Mouse (Mus musculus) lung, embryonic 15.5 days (tissue): ENCODE results near the gene Tmem62. TPM values are rescaled to one million over a fixed set of nuclear protein-coding genes. Genes with fewer than 3 reads are reported as not detected.

Experiments used
- ATAC-seq: fragments of 200-750 bp; cut with Nextera tagmentation; 2 replicates; pipeline ENCODE4 v1.8.0; 2017; ENCODE audit warnings: moderate number of reproducible peaks, borderline replicate concordance; ENCODE audit not compliant: low FRiP score, low TSS enrichment; ENCODE audit errors: extremely low read depth
- H3K27ac ChIP-seq: fragments of 300-500 bp; sonication (generic); 2 replicates; pipeline ENCODE4 v1.5.1; 2015; ENCODE audit warnings: moderate library complexity, mild to moderate bottlenecking, inconsistent platforms
- H3K27me3 ChIP-seq: fragments of 300-500 bp; sonication (generic); 2 replicates; pipeline ENCODE4 v1.6.1; 2015; ENCODE audit warnings: inconsistent platforms
- H3K36me3 ChIP-seq: fragments of 300-500 bp; sonication (generic); 2 replicates; pipeline ENCODE4 v1.6.1; 2015; ENCODE audit warnings: inconsistent platforms
- H3K4me1 ChIP-seq: fragments of 300-500 bp; sonication (generic); 2 replicates; pipeline ENCODE4 v1.6.1; 2015; ENCODE audit warnings: inconsistent platforms
- H3K4me2 ChIP-seq: fragments of 300-500 bp; sonication (generic); 2 replicates; pipeline ENCODE4 v1.6.1; 2015; ENCODE audit warnings: inconsistent platforms, mild to moderate bottlenecking, moderate library complexity
- H3K4me3 ChIP-seq: fragments of 300-500 bp; sonication (generic); 2 replicates; pipeline ENCODE4 v1.5.1; 2015; ENCODE audit warnings: mild to moderate bottlenecking, inconsistent platforms
- H3K9ac ChIP-seq: fragments of 300-500 bp; sonication (generic); 2 replicates; pipeline ENCODE4 v1.6.1; 2015; ENCODE audit warnings: inconsistent platforms
- H3K9me3 ChIP-seq: fragments of 300-500 bp; sonication (generic); 2 replicates; pipeline ENCODE4 v1.6.1; 2016; ENCODE audit warnings: inconsistent platforms
- WGBS: fragments of 180-500 bp; shearing (Covaris S2); methylation state at CpG from one replicate; pipeline ENCODE4 v1.1.7; 2015; 5-methylcytosine and 5-hydroxymethylcytosine counted together
- polyA plus RNA-seq: library from polyadenylated mRNA; unstranded; fragments of >200 nt; fragmentation: Nextera tagmentation; extraction: Ambion mirVana; gene quantifications from 2 replicates; pipeline ENCODE4 v1.2.1, GENCODE M21; 2015

Tmem62 gene
- polyA plus RNA-seq: 3.7 and 5.3 TPM in 2 replicates

DNA sequence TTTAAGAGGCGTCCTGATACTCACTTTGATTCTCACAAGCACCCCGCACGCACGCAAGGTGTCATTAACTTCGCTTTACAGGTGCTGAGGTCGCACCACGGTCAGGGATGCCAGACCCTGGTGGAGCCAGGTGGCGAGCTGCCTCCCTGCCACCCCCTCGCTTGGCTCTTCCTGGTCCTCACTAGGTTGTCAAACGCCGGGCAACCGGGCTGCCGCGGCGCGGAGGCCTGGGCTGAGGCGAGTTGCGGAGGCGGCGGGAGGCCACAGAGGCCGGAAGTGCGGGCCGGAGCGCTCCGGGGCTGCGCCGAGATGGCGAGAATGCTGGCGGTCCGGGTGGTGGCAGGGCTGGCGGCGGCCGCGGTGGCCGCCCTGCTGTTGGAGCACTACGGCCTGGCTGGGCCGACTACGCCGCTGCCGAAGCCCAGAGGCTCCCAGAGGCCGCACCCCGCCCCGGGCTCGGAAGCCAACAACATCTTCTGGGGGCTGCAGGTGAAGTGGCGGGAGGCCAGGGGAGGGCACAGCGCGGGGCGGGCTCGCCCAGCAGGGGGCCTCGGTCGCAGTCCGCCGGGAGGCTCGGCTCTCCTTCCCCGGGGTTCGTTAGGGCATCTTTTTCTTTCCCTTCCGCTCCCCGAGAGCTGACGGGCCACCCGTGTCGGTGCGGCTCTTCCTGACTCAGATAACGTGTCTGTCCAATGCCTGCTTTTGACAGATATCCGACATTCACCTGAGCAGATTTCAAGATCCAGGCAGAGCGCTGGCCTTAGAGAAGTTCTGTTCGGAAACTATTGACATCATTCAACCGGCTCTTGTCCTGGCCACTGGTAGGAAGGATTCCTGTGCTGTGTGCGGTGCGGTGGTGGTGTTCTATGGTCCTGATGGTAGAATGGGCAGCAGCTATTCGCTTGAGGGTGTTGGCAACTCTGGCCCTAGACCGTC is at the start of gene Tmem62:
Gene Tmem62 (plus strand): TSS at position 28 of the 936 bp plus-strand sequence.
- peak within 1 kb of the TSS; percentile 82 for H3K27ac ChIP-seq
- no peaks in the 10 kb centered on the region for H3K36me3 ChIP-seq
- H3K4me3 ChIP-seq: peak within 1 kb of the TSS; percentile 77
- H3K27me3 ChIP-seq: 0 out of 2 replicates have a peak, but pooled peaks cover 5% of the 10 kb centered on the region
- no peaks in the 10 kb centered on the region for H3K9me3 ChIP-seq
- peak within 1 kb of the TSS; percentile 79 for H3K9ac ChIP-seq
- WGBS: under 1% methylated on average over 67 of the region's 71 CpGs
- no peaks in the 10 kb centered on the region for H3K4me1 ChIP-seq
- peak; percentile 89 for ATAC-seq
- H3K4me2 ChIP-seq: peak within 1 kb of the TSS; percentile 96

DNA sequence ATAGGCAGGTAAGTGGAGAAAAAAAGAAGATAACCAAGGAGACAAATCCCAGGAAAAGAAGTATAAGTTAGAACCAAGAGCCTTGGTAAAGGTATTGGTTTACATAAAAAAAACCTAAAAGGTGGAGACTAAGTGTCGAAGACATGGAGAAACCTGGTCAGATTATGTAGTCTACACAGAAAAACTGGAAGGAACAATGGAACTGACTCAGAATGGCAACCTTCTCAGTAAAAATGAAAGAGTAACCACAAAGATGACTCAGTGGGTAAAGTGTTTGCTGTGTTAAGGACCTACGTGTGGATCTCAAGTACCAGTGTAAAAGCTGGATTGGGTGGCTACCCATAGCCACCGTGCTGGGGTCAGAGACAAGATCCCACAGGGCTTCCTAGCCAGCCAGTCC is 43.8 kb upstream of the Tmem62 start:
- Histone ChIP-seq H3K27ac (no peak overlapping the region), H3K27me3 (no peaks in the 10 kb centered on the region), H3K4me2 (no peak overlapping the region), H3K4me3 (no peak overlapping the region), H3K4me1 (no peaks in the 10 kb centered on the region), H3K36me3 (peaks cover 56% of the 10 kb centered on the region), H3K9me3 (no peaks in the 10 kb centered on the region), H3K9ac (no peak overlapping the region)
- WGBS: 85% methylated on average over 3 of the region's 3 CpGs
- ATAC-seq: no peak

DNA sequence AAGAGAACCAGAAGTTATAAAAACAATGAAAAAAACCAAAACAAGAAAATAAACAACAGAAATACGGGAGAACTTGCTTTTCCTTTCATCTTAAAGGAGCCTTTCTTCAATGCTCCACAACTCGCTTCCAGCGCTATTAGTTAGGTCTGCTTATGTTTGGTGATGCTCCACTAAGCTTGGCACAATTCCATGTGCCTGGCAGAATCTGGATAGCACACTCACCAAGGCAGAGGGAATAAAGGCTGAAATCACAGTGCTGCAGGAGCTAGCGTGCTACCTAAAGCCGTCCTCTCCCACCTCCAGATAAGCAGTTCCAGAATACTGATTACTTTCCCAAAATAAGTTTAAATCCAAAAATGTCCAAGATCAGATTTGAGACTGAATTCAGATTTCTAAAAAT is 25.6 kb upstream of the Tmem62 start:
- H3K4me2 ChIP-seq: no peak overlapping the region
- H3K36me3 ChIP-seq: peaks cover 43% of the 10 kb centered on the region
- no peak overlapping the region for H3K9ac ChIP-seq
- H3K4me3 ChIP-seq: no peak overlapping the region
- H3K27me3 ChIP-seq: no peaks in the 10 kb centered on the region
- 0 out of 2 replicates have a peak, but pooled peaks cover 4% of the 10 kb centered on the region for H3K4me1 ChIP-seq
- no peak overlapping the region for H3K27ac ChIP-seq
- ATAC-seq: no peak
- no peaks in the 10 kb centered on the region for H3K9me3 ChIP-seq
- WGBS: 63% methylated on average over 5 of the region's 5 CpGs

DNA sequence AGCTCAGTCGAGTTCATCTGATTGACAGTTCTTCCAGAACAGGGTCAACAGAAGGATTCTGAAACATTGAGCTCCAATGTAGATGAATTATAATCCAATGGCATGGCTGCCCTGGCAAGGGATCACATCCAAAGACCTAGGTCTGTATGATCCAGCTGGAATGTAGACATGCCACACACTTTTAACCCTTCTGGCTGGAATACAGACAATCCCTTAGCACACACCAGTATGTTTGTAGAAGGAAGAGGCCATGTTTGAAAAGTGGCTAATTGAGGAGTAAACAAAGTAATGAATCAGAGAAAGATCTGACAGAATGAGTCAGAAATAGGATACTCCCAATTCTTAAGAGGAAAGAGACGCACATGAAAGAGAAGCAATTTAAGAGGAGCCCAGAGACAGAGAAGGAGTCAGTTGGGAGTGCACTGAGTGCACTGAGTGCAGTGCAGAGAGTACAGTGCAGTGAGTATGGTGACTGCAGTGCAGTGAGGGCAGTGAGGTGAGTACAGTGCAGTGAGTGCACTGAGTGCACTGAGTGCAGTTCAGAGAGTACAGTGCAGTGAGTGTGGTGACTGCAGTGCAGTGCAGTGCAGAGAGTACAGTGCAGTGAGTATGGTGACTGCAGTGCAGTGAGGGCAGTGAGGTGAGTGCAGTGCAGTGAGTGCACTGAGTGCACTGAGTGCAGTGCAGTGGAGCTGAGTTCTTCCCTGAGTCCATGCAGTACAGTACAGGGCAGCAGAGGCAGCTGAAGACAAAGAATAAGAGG is 24.5 kb upstream of the Tmem62 start:
- Histone ChIP-seq H3K9ac (no peak overlapping the region), H3K4me2 (no peak overlapping the region), H3K36me3 (peaks cover 33% of the 10 kb centered on the region), H3K27ac (no peak overlapping the region), H3K4me1 (0 out of 2 replicates have a peak, but pooled peaks cover 4% of the 10 kb centered on the region), H3K27me3 (no peaks in the 10 kb centered on the region), H3K4me3 (no peak overlapping the region), H3K9me3 (no peaks in the 10 kb centered on the region)
- 32% methylated on average over 2 of the region's 2 CpGs for WGBS
- peak; percentile 62; the same call in 1 of the 2 replicates for ATAC-seq

DNA sequence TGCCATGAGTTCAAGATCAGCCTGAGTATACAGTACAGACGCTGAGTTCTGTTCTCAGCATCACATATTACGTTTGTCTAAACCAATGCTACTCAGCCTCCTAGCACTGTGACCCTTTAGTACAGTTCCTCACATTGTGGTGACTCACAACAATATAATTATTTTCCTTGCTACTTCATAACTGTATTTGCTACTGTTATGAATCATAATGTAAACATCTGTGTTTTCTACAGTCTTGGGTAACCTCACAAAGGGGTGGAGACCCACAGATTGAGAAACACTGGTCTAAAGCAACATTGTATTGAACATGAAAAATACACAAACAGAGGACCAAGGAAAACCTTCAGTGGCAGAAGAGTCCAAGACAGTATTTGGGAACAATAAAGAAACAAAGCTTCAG is 17.5 kb upstream of the Tmem62 start:
- H3K4me3 ChIP-seq: no peak overlapping the region
- H3K27me3 ChIP-seq: no peaks in the 10 kb centered on the region
- peaks cover 8% of the 10 kb centered on the region; the same call in 1 of the 2 replicates for H3K36me3 ChIP-seq
- H3K9me3 ChIP-seq: no peaks in the 10 kb centered on the region
- H3K27ac ChIP-seq: peak overlapping the region; percentile 65
- H3K4me2 ChIP-seq: no peak overlapping the region
- ATAC-seq: no peak
- no peak overlapping the region for H3K9ac ChIP-seq
- WGBS: 67% methylated on average over 2 of the region's 2 CpGs
- peaks cover 23% of the 10 kb centered on the region; the same call in 1 of the 2 replicates for H3K4me1 ChIP-seq

DNA sequence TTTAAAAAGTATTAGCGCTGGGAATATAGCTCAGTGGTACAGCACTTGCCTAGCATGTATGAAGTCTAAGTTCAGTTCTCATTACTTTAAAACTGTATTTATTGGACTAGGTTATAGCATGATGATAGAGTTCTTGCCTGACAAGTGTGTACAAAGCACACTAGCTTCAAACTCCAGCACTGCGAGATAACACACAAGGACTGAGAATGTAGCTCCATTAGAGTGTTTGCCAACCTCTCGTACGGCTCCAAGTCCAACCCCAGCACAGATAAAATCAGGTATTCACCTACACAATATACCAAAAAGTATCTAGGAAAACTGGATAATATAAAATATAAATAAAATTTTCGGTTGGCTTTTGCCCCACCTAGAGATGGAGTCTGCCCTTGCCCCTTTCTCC is 17.0 kb upstream of the Tmem62 start:
- H3K27ac ChIP-seq: peak overlapping the region; percentile 65
- no peak overlapping the region for H3K4me2 ChIP-seq
- H3K36me3 ChIP-seq: 0 out of 2 replicates have a peak, but pooled peaks cover 5% of the 10 kb centered on the region
- no peaks in the 10 kb centered on the region for H3K27me3 ChIP-seq
- WGBS: 67% methylated on average over 5 of the region's 5 CpGs
- no peak overlapping the region for H3K4me3 ChIP-seq
- no peaks in the 10 kb centered on the region for H3K9me3 ChIP-seq
- peaks cover 23% of the 10 kb centered on the region; the same call in 1 of the 2 replicates for H3K4me1 ChIP-seq
- ATAC-seq: peak; percentile 72; the same call in 1 of the 2 replicates
- no peak overlapping the region for H3K9ac ChIP-seq

DNA sequence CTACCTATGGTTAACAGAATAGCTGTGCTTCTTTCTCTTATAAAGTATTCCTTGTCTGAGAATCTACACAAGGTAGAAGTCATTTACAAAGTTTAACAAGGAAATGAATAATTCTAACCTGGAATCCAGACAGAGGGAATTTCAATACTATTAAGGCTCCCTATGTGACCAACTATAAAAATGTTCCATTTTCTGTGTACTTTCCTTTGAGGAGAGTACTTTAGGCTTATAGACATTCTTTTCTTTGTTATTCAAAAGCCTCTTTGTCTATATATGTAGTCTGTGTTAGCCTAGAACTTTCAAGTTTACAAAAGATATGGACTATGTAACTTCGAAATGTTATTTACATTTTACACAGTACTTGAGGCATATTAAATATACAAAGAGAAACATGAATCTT is 16.6 kb upstream of the Tmem62 start:
- no peaks in the 10 kb centered on the region for H3K27me3 ChIP-seq
- H3K4me3 ChIP-seq: no peak overlapping the region

DNA sequence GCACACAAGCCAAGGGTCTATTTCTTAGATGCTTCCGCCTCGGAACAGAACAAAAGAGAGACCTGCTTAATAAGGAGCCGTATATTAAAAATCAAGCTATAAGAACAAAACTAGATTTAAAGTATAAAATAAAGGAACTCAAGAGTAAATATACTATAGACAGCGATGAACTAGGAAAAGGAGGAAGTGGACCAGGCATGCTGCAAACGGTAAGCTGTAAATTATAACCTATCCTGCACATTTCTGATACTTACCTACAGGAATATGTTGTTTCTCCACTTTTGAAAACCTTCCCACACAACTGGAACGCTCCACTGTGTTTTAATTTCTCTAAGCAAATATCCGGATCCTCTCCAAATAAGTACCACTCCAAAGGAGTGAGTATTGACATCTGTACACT is 13.7 kb upstream of the Tmem62 start:
- H3K27ac ChIP-seq: no peak overlapping the region
- H3K4me1 ChIP-seq: peaks cover 30% of the 10 kb centered on the region; the same call in 1 of the 2 replicates
- ATAC-seq: no peak
- H3K9ac ChIP-seq: no peak overlapping the region
- H3K27me3 ChIP-seq: no peaks in the 10 kb centered on the region
- no peaks in the 10 kb centered on the region for H3K36me3 ChIP-seq
- 72% methylated on average over 7 of the region's 7 CpGs for WGBS
- H3K4me3 ChIP-seq: no peak overlapping the region
- no peak overlapping the region for H3K4me2 ChIP-seq
- no peaks in the 10 kb centered on the region for H3K9me3 ChIP-seq

More for the DNA sequence above, 16.6 kb upstream of the Tmem62 start:
- Histone ChIP-seq H3K9me3 (no peaks in the 10 kb centered on the region), H3K36me3 (0 out of 2 replicates have a peak, but pooled peaks cover under 1% of the 10 kb centered on the region), H3K4me2 (no peak overlapping the region), H3K9ac (no peak overlapping the region), H3K4me1 (peaks cover 23% of the 10 kb centered on the region; the same call in 1 of the 2 replicates), H3K27ac (peak overlapping the region; percentile 65)
- ATAC-seq: peak; percentile 62
- 48% methylated on average over 1 of the region's 1 CpGs for WGBS

DNA sequence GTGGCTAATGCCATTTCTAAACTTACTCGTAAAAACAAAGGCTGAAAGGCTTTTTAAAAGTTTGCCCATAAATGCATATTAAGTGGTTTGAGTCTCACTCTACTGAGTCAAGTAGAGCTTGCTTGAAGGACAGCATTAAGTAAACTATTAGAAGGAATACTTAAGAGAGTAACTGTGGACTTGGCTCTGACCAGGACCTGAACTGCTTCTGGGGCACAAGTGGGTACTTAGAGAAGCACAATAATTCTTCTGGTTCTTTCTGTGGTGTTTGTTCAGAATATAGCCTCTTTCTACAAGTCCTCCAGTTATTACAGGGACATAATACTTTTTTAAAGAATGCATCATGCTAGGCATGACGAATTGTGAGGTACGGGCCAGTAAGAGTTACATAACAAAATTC is 11.3 kb upstream of the Tmem62 start:
- H3K9ac ChIP-seq: no peak overlapping the region
- no peaks in the 10 kb centered on the region for H3K36me3 ChIP-seq
- no peaks in the 10 kb centered on the region for H3K9me3 ChIP-seq
- ATAC-seq: no peak
- no peak overlapping the region for H3K4me2 ChIP-seq
- 55% methylated on average over 3 of the region's 3 CpGs for WGBS
- no peak overlapping the region; the same call in 1 of the 2 replicates for H3K27ac ChIP-seq
- H3K27me3 ChIP-seq: no peaks in the 10 kb centered on the region
- no peak overlapping the region for H3K4me3 ChIP-seq
- H3K4me1 ChIP-seq: peaks cover 27% of the 10 kb centered on the region; the same call in 1 of the 2 replicates

DNA sequence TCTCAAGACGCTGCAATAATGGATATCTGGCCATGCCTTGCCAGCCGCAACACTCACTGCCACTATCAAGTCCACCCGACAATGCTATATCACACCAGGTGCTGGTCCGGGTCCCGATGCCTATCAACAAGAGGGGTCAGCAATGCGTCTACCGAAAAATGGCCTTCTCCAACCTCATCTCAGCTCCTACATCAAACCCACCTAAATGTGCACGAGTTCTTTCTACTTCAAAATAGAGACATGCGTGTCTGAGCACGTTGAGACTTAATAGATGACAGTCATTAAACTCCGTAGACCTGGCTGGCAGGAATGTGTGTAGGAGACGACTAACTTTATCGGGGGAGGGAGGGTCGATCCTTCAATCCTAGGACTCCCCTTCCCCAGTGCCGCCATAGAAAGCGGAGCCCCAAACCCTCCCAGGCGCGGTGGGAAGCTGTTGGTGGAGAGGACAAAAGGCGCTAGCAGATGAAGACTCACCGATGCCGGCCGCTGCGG is 6.7 kb upstream of the Tmem62 start:
- Histone ChIP-seq H3K4me2 (peak overlapping the region; percentile 64), H3K4me1 (peaks cover 16% of the 10 kb centered on the region; the same call in 1 of the 2 replicates), H3K4me3 (peak overlapping the region; percentile 73), H3K36me3 (no peaks in the 10 kb centered on the region), H3K27me3 (0 out of 2 replicates have a peak, but pooled peaks cover 5% of the 10 kb centered on the region), H3K27ac (peak overlapping the region; percentile 76), H3K9ac (peak overlapping the region; percentile 69), H3K9me3 (no peaks in the 10 kb centered on the region)
- ATAC-seq: peak; percentile 15; the same call in 1 of the 2 replicates
- 0% methylated on average over 20 of the region's 23 CpGs for WGBS

DNA sequence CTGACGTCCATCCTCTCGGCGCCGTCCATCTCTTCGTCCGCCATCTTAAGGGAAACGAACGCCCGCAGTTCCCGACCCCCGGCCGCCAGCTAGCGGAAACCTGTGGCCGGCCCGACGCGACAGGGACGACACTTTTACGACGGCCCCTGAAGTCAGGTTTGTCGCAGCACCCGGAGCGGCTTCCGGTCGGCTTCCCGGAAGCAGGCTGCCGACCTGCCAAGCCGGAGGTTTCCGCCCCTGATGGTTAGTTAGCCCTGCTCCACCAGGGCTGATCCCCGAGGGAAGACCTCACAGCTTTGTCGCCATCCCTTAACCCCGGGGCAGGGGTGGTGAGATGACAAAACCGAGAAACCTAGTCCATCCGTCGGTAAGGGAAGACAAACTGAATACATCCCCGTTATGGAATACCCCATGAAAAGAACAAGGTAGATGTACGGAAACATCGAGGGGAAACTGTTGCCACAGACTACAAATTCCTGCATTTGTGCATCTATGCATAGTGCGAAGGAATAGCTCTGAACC is 6.2 kb upstream of the Tmem62 start, which contains the start of gene Ubr1:
Gene Ubr1 (minus strand): TSS at position 157 of the 522 bp plus-strand sequence.
- under 1% methylated on average over 35 of the region's 39 CpGs for WGBS
- peak within 1 kb of the TSS; percentile 64 for H3K4me2 ChIP-seq
- peak; percentile 85; the same call in 1 of the 2 replicates for ATAC-seq
- peak within 1 kb of the TSS; percentile 76 for H3K27ac ChIP-seq
- H3K4me1 ChIP-seq: peaks cover 16% of the 10 kb centered on the region; the same call in 1 of the 2 replicates
- H3K27me3 ChIP-seq: 0 out of 2 replicates have a peak, but pooled peaks cover 5% of the 10 kb centered on the region
- H3K9ac ChIP-seq: peak within 1 kb of the TSS; percentile 69
- no peaks in the 10 kb centered on the region for H3K36me3 ChIP-seq
- no peaks in the 10 kb centered on the region for H3K9me3 ChIP-seq
- H3K4me3 ChIP-seq: peak within 1 kb of the TSS; percentile 73
